Mouse (Mus musculus) urinary bladder, postnatal 14 days (tissue): ENCODE measurements around the gene Olfr1028.

ENCODE experiments used
- DNase-seq: peaks from one replicate; pipeline ENCODE4 v3.0.0; 2021; ENCODE audit warnings: low spot score

Gene Olfr1028

GRCm38 (mm10) chr2:85950137-85950536 lies at the start of gene Olfr1028:
Gene Olfr1028, plus strand, starts transcription at chr2:85950437.
- DNase-seq: no peak

- no peak for DNase-seq
Measured at GRCm38 (mm10) chr2:85904952-85905351, 45.3 kb upstream of the Olfr1028 start, which contains the start of gene Olfr1024. Gene Olfr1024, minus strand, starts transcription at chr2:85905052.

- DNase-seq: no peak
Measured at GRCm38 (mm10) chr2:85913197-85913596, 37.0 kb upstream of the Olfr1028 start.

GRCm38 (mm10) chr2:85914893-85915292 lies 35.3 kb upstream of the Olfr1028 start, which contains the start of gene Olfr1025-ps1:
Gene Olfr1025-ps1, plus strand, starts transcription at chr2:85915193.
- DNase-seq: no peak

GRCm38 (mm10) chr2:85921258-85921657 lies 29.0 kb upstream of the Olfr1028 start, which contains the start of gene Olfr1026:
Gene Olfr1026, plus strand, starts transcription at chr2:85921558.
- no peak for DNase-seq

- DNase-seq: no peak
Measured at GRCm38 (mm10) chr2:85973595-85973994, 23.4 kb downstream of the Olfr1028 start, which contains the start of gene Olfr1029. Gene Olfr1029, plus strand, starts transcription at chr2:85973895.

DNA sequence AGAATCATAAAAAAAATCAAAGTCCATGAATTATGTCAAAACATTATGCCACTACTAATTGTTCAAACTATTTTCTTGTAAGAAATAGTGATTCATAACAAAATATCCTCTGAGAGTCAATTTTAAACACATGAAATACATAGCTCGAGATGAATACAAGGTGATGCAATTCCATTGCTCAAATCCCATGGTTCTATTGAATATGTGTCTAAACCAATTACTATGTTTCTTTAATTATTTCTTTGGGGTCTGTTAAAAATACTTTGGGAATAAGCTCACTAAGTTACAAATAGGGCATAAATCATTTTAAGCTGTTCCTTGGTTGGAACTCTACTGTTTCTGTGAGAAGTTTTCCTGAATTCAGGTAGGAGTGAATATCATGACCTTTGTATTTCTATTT lies 28.7 kb downstream of the Olfr1028 start, which contains the start of gene Olfr1030:
Olfr1030 (plus strand) TSS at position 301 of the 400 bp plus-strand sequence.
- no peak for DNase-seq

DNA sequence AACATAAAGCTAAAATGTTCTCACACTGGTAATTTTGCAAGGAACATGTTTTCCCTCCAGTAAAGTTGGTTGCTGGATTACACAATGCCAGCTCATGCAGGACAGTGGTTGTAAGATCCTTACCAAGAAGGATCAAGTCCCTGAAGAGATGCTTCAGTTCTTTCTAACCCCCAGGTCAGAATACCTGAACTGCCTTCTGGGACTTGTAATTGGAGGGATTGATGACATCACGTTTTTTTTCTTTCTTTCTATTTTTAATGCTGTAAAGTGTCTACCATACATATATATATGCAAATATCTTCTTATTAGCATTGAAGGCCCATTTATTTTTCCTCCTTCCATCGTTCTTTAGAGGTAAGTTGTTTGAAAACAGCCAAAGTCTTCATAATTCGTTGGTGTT lies 39.8 kb downstream of the Olfr1028 start, which contains the start of gene Olfr1031:
Olfr1031 (plus strand) TSS at position 301 of the 400 bp plus-strand sequence.
- DNase-seq: no peak
